14 mouse cellular contexts compared by ENCODE assay signal in the genomic region with DNA sequence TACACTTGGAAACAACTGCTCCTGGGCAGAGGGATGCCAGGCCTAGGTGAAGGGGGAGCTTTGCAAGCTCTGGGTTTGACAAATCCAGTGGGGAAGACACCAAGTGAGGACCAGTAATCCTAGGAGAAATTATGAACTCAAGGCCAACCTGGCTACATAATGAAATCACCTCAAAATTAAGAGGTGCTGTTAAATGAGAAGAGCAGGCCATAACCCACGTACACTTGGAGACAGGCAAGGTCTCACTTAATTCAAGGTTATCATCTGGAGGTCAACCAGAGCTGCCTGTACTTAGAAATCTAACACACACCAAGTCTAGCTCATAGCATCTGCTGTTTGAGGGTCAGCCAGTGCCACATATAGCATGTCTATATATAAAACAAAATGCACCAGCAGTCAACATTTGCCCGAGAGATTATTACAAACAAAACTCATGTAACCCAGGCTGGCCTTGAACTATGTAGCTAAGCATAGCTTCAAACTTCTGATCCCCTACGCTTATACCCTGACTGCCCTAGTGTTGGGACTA. TPM values are rescaled to one million over a fixed set of nuclear protein-coding genes. Genes with fewer than 3 reads are reported as not detected.
DNase-seq lines count a peak whose midpoint lies in the region; ATAC-seq and TF ChIP-seq lines count a peak whose summit lies in the region.
"Had no signal": no experiment of that assay in that cellular context is flagged by ENCODE, and none has a peak within 500 bp of the region (broad histone marks: within the 10 kb centered on the region; RNA-seq: fewer than 3 reads in every experiment).

No protein-coding gene starts in this region.

- peaks cover 64% of the 10 kb centered on the region for H3K36me3 ChIP-seq in liver, embryonic 13.5 days
- H3K36me3 ChIP-seq in G1E (replicated peaks): peaks cover 63% of the 10 kb centered on the region

- H3K4me3 ChIP-seq in gastrocnemius, adult 2 months: no peak overlapping the region
- H3K4me3 ChIP-seq in liver, embryonic 13.5 days (replicated peaks): no peak overlapping the region
- no peak overlapping the region for H3K4me3 ChIP-seq in G1E (ENCODE audit: low read depth, low read length)
- H3K4me3 ChIP-seq: kidney, embryonic 15.5 days had no signal

- DNase-seq in gastrocnemius, adult 2 months: no peak
- no peak for DNase-seq in gastrocnemius, postnatal 10 days
- no peak for DNase-seq in liver, embryonic 13.5 days
- DNase-seq in liver (no peak), 416B (ENCODE audit: low read depth) (peak; percentile 19), G1E (ENCODE audit: low spot score) (no peak)
- DNase-seq in lung, postnatal 36 days: no peak
- DNase-seq: adrenal gland, postnatal 14 days; cerebellum, adult 18-20 months; heart, adult 11 months; thymus, postnatal 36 days had no signal

- H3K9me3 ChIP-seq in liver, embryonic 13.5 days (replicated peaks): no peaks in the 10 kb centered on the region
- H3K9me3 ChIP-seq in G1E (replicated peaks): no peaks in the 10 kb centered on the region
- H3K9me3 ChIP-seq: kidney, embryonic 15.5 days had no signal

- WGBS in liver, embryonic 13.5 days (ENCODE audit: insufficient replicate concordance): 76% methylated on average over 3 of the region's 3 CpGs

- ATAC-seq in liver, embryonic 13.5 days (ENCODE audit: low read depth): peak; percentile 32
- ATAC-seq in G1E (ENCODE audit: extremely low read depth, insufficient number of reproducible peaks, low FRiP score, poor library complexity, severe bottlenecking): 0 out of 2 replicates have a peak, but pooled peaks have one; percentile 3
- no peak for ATAC-seq in erythroblast, adult 5-6 weeks (replicated peaks; ENCODE audit: low FRiP score, poor library complexity, severe bottlenecking)
- ATAC-seq: lung, postnatal 0 days had no signal

- peaks cover 23% of the 10 kb centered on the region for H3K4me1 ChIP-seq in liver, embryonic 13.5 days (replicated peaks)
- peaks cover 34% of the 10 kb centered on the region for H3K4me1 ChIP-seq in G1E (ENCODE audit: insufficient read depth, low read depth, low read length)
- H3K4me1 ChIP-seq: kidney, embryonic 15.5 days had no signal

- H3K27ac ChIP-seq in gastrocnemius, adult 2 months: peak overlapping the region; percentile 17
- no peak overlapping the region for H3K27ac ChIP-seq in liver, embryonic 13.5 days
- H3K27ac ChIP-seq: kidney, embryonic 15.5 days had no signal

- H3K4me2 ChIP-seq in liver, embryonic 13.5 days: no peak overlapping the region
- H3K4me2 ChIP-seq: kidney, embryonic 15.5 days had no signal

- H3K9ac ChIP-seq in liver, embryonic 13.5 days: no peak overlapping the region
- H3K9ac ChIP-seq: kidney, embryonic 15.5 days had no signal

- no peaks in the 10 kb centered on the region for H3K27me3 ChIP-seq in liver, embryonic 13.5 days
- H3K27me3 ChIP-seq in G1E (ENCODE audit: insufficient read depth, low read length): peaks cover 7% of the 10 kb centered on the region
- H3K27me3 ChIP-seq: kidney, embryonic 15.5 days had no signal

- intact Hi-C loops in gastrocnemius, adult 2 months (cut with DNase I): no loop called here

- no peak for TF ChIP-seq CTCF in gastrocnemius, adult 2 months (IDR thresholded peaks at IDR 0.05)
- no peak for TF ChIP-seq CTCF in G1E (IDR thresholded peaks at IDR 0.05; ENCODE audit: low read depth, low read length)

RNA-seq across cellular contexts. Expression of a gene that starts 12.2 kb away (rescaled TPM):
- total RNA-seq in gastrocnemius, adult 2 months (2021): 100 to 1,000 TPM; 314 to 379 TPM
- total RNA-seq in gastrocnemius, postnatal 10 days (2021): 100 to 1,000 TPM; 573 to 601 TPM
- 2,174 and 2,523 TPM in 2 replicates for polyA plus RNA-seq in liver, embryonic 13.5 days (2015; fragmentation: Nextera tagmentation; extraction: Ambion mirVana)
- 1,182 and 1,327 TPM in 2 replicates for total RNA-seq in G1E (2014; fragmentation: Nextera tagmentation)
- total RNA-seq in G1E (2017): 2,511 and 3,138 TPM in 2 replicates
- 1,136 and 1,527 TPM in 2 replicates for polyA plus RNA-seq in G1E (2012)
- total RNA-seq in erythroblast, adult 5-6 weeks (2015; ENCODE audit: low replicate concordance): 966 and 1,002 TPM in 2 replicates
- 1,471 and 1,473 TPM in 2 replicates for total RNA-seq in erythroblast, adult 5-6 weeks (2017; ENCODE audit: low replicate concordance)

RNA-seq across cellular contexts. Expression of a gene that starts 49.4 kb away (rescaled TPM):
- 1 to 10 TPM; 7.4 to 7.8 TPM for total RNA-seq in gastrocnemius, adult 2 months (2021)
- 10 to 100 TPM in 1 of 2 experiments, 1 to 10 TPM in 1; 8.7 to 11.4 TPM for total RNA-seq in gastrocnemius, postnatal 10 days (2021)
- polyA plus RNA-seq in liver, embryonic 13.5 days (2015; fragmentation: Nextera tagmentation; extraction: Ambion mirVana): 25.1 and 29.7 TPM in 2 replicates
- total RNA-seq in G1E (2014; fragmentation: Nextera tagmentation) (41.0 and 43.2 TPM in 2 replicates), G1E (2017) (52.6 and 72.2 TPM in 2 replicates)
- 37.2 and 51.6 TPM in 2 replicates for polyA plus RNA-seq in G1E (2012)
- 17.3 and 29.4 TPM in 2 replicates for total RNA-seq in erythroblast, adult 5-6 weeks (2015; ENCODE audit: low replicate concordance)
- total RNA-seq in erythroblast, adult 5-6 weeks (2017; ENCODE audit: low replicate concordance): 34.7 and 53.5 TPM in 2 replicates
